Mouse (Mus musculus) lung, embryonic 16.5 days (tissue): ENCODE measurements at regions not wholly inside any gene's neighbourhood (a gene's known extent, or its start where the extent isn't known, plus 50 kb on each side); places are given as distances from the start of the nearest gene placed in this dataset.

ENCODE experiments used
- ATAC-seq: fragments of 200-750 bp; cut with Nextera tagmentation; 2 replicates; pipeline ENCODE4 v1.8.0; 2017; ENCODE audit warnings: low read depth, mild to moderate bottlenecking, moderate library complexity
- H3K27ac ChIP-seq: fragments of 300-500 bp; sonication (generic); 2 replicates; pipeline ENCODE4 v1.5.1; 2014; ENCODE audit warnings: mild to moderate bottlenecking, control low read depth, low read length
- H3K27me3 ChIP-seq: fragments of 300-500 bp; sonication (generic); 2 replicates; pipeline ENCODE4 v1.6.1; 2014; ENCODE audit warnings: low read depth, low read length, mixed read lengths; ENCODE audit not compliant: control insufficient read depth, insufficient read depth
- H3K36me3 ChIP-seq: fragments of 300-500 bp; sonication (generic); 2 replicates; pipeline ENCODE4 v1.6.1; 2014; ENCODE audit warnings: low read length; ENCODE audit not compliant: control insufficient read depth, insufficient read depth
- H3K4me1 ChIP-seq: fragments of 300-500 bp; sonication (generic); replicated peaks from 2 replicates; pipeline ENCODE4 v1.6.1; 2014; ENCODE audit warnings: low read length, mixed read lengths; ENCODE audit not compliant: control insufficient read depth, insufficient read depth
- H3K4me2 ChIP-seq: fragments of 300-500 bp; sonication (generic); 2 replicates; pipeline ENCODE4 v1.6.1; 2014; ENCODE audit warnings: low read depth, low read length, control low read depth
- H3K4me3 ChIP-seq: fragments of 300-500 bp; sonication (generic); 2 replicates; pipeline ENCODE4 v1.5.1; 2014; ENCODE audit warnings: mild to moderate bottlenecking, low read length, control low read depth
- H3K9ac ChIP-seq: fragments of 300-500 bp; sonication (generic); 2 replicates; pipeline ENCODE4 v1.6.1; 2014; ENCODE audit warnings: low read length, control low read depth
- H3K9me3 ChIP-seq: fragments of 300-500 bp; sonication (generic); 2 replicates; pipeline ENCODE4 v1.6.1; 2016; ENCODE audit warnings: low read length; ENCODE audit not compliant: control insufficient read depth
- WGBS: fragments of 180-500 bp; shearing (Covaris S2); extraction: QIAGEN DNeasy Blood & Tissue Kit; methylation state at CpG from one replicate; pipeline ENCODE4 v1.1.7; 2014; 5-methylcytosine and 5-hydroxymethylcytosine counted together

DNA sequence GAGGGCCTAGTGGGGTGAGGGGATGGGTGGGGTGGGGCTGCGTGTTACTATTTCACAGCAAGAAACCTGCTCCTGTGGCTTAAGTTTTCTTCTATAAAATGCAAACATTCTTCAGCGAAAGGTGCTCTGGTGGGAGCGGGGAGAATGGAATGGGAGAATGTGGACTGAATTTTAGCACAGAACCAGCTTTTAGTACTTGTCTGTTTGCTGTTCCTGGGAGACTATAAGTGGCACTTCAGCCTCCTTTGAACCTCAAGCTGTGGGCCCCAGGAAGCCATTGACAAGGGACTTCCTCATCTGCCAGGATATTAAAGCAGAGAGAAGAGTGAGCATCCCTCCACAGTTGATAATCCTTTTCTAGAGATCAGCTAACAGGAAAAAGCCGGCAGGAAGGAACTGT is 580.2 kb downstream of the Zfp706 start:
- no peak overlapping the region for H3K4me3 ChIP-seq
- WGBS = 40% methylated on average over 4 of the region's 4 CpGs
- ATAC-seq = peak; percentile 73

GRCm38 (mm10) chr15:36425902-36426301 is 581.7 kb downstream of the Zfp706 start:
- peaks cover 12% of the 10 kb centered on the region for H3K4me1 ChIP-seq
- no peak for ATAC-seq
- WGBS = 58% methylated on average over 8 of the region's 8 CpGs

More for the DNA sequence above, 580.2 kb downstream of the Zfp706 start:
- Histone ChIP-seq H3K9ac (no peak overlapping the region), H3K4me1 (peaks cover 12% of the 10 kb centered on the region), H3K27ac (peak overlapping the region; percentile 83), H3K27me3 (no peaks in the 10 kb centered on the region), H3K4me2 (no peak overlapping the region), H3K9me3 (no peaks in the 10 kb centered on the region), H3K36me3 (no peaks in the 10 kb centered on the region)

GRCm38 (mm10) chr15:36424047-36424446 is 583.5 kb downstream of the Zfp706 start:
- 76% methylated on average over 8 of the region's 8 CpGs for WGBS
- Histone ChIP-seq H3K9me3 (no peaks in the 10 kb centered on the region), H3K36me3 (no peaks in the 10 kb centered on the region), H3K4me1 (peaks cover 12% of the 10 kb centered on the region), H3K9ac (no peak overlapping the region), H3K4me2 (no peak overlapping the region), H3K27ac (no peak overlapping the region), H3K4me3 (no peak overlapping the region), H3K27me3 (no peaks in the 10 kb centered on the region)
- ATAC-seq = no peak

More at GRCm38 (mm10) chr15:36425902-36426301, 581.7 kb downstream of the Zfp706 start:
- no peak overlapping the region for H3K4me3 ChIP-seq
- no peaks in the 10 kb centered on the region for H3K9me3 ChIP-seq
- H3K9ac ChIP-seq = no peak overlapping the region
- H3K36me3 ChIP-seq = no peaks in the 10 kb centered on the region
- H3K27ac ChIP-seq = no peak overlapping the region
- H3K27me3 ChIP-seq = no peaks in the 10 kb centered on the region
- H3K4me2 ChIP-seq = no peak overlapping the region

DNA sequence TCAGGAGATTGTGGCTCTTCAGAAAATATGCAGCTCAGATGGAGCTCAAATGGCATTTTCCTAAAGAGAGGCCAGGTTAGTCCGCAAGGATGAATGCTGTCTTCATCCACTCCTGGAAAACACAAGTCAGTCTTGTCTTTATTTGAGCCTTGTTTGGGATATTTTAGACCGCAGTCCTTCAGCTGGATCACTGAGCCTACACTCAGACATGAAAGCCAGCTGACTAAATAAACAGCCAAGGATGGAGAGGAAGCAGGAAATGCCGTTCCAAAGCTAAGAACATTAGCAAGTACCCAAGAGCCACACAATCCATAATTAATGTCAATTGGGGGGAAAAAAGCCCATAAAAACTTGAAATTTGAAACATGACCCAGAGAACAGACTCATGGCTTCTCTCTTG is 584.8 kb downstream of the Zfp706 start:
- Histone ChIP-seq H3K27ac (0 out of 2 replicates have a peak overlapping the region, but pooled peaks have one; percentile 9), H3K4me3 (no peak overlapping the region), H3K4me2 (no peak overlapping the region), H3K4me1 (peaks cover 12% of the 10 kb centered on the region), H3K9me3 (no peaks in the 10 kb centered on the region), H3K36me3 (no peaks in the 10 kb centered on the region), H3K27me3 (no peaks in the 10 kb centered on the region), H3K9ac (no peak overlapping the region)
- ATAC-seq = no peak
- WGBS = 27% methylated on average over 3 of the region's 3 CpGs

- Histone ChIP-seq H3K4me2 (no peak overlapping the region), H3K4me1 (peaks cover 4% of the 10 kb centered on the region), H3K36me3 (no peaks in the 10 kb centered on the region), H3K27me3 (no peaks in the 10 kb centered on the region), H3K9ac (no peak overlapping the region), H3K9me3 (no peaks in the 10 kb centered on the region), H3K4me3 (no peak overlapping the region), H3K27ac (no peak overlapping the region)
- 60% methylated on average over 7 of the region's 7 CpGs for WGBS
- peak; percentile 54; the same call in 1 of the 2 replicates for ATAC-seq
These were observed 587.6 kb downstream of the Zfp706 start for GRCm38 (mm10) chr15:36419943-36420480.

- no peaks in the 10 kb centered on the region for H3K9me3 ChIP-seq
- H3K9ac ChIP-seq = no peak overlapping the region
- H3K4me2 ChIP-seq = no peak overlapping the region
- H3K27me3 ChIP-seq = no peaks in the 10 kb centered on the region
- no peaks in the 10 kb centered on the region for H3K36me3 ChIP-seq
- WGBS = 62% methylated on average over 3 of the region's 3 CpGs
- H3K4me1 ChIP-seq = no peaks in the 10 kb centered on the region
- H3K4me3 ChIP-seq = no peak overlapping the region
- no peak for ATAC-seq
- no peak overlapping the region for H3K27ac ChIP-seq
These were observed 590.1 kb downstream of the Zfp706 start for GRCm38 (mm10) chr15:36417426-36417825.

GRCm38 (mm10) chr15:36415552-36416249 is 591.9 kb downstream of the Zfp706 start:
- Histone ChIP-seq H3K4me2 (no peak overlapping the region), H3K4me3 (no peak overlapping the region), H3K9me3 (no peaks in the 10 kb centered on the region), H3K27me3 (no peaks in the 10 kb centered on the region), H3K27ac (no peak overlapping the region), H3K9ac (no peak overlapping the region), H3K36me3 (no peaks in the 10 kb centered on the region), H3K4me1 (no peaks in the 10 kb centered on the region)
- 62% methylated on average over 5 of the region's 5 CpGs for WGBS
- no peak for ATAC-seq

- Histone ChIP-seq H3K9me3 (no peaks in the 10 kb centered on the region), H3K27ac (no peak overlapping the region), H3K9ac (no peak overlapping the region), H3K27me3 (no peaks in the 10 kb centered on the region), H3K36me3 (no peaks in the 10 kb centered on the region), H3K4me1 (no peaks in the 10 kb centered on the region), H3K4me3 (no peak overlapping the region), H3K4me2 (no peak overlapping the region)
- no peak for ATAC-seq
- WGBS = 89% methylated on average over 3 of the region's 3 CpGs
These were observed 595.6 kb downstream of the Zfp706 start for GRCm38 (mm10) chr15:36412016-36412415.

- Histone ChIP-seq H3K27me3 (no peaks in the 10 kb centered on the region), H3K9me3 (no peaks in the 10 kb centered on the region), H3K9ac (no peak overlapping the region), H3K27ac (no peak overlapping the region), H3K36me3 (no peaks in the 10 kb centered on the region), H3K4me1 (no peaks in the 10 kb centered on the region), H3K4me2 (no peak overlapping the region), H3K4me3 (no peak overlapping the region)
- ATAC-seq = no peak
- WGBS = 82% methylated on average over 3 of the region's 3 CpGs
These were observed 602.1 kb downstream of the Zfp706 start for GRCm38 (mm10) chr15:36405446-36405845.
